14 mouse cellular contexts compared by ENCODE assay signal in genomic region chr2:174502831-174503460, GRCm38 (mm10). TPM values are rescaled to one million over a fixed set of nuclear protein-coding genes. Genes with fewer than 3 reads are reported as not detected.
DNase-seq lines count a peak whose midpoint lies in the region; ATAC-seq lines count a peak whose summit lies in the region.
"Had no signal": no experiment of that assay in that cellular context is flagged by ENCODE, and none has a peak within 500 bp of the region (broad histone marks: within the 10 kb centered on the region; RNA-seq: fewer than 3 reads in every experiment).

No protein-coding gene starts in this region.

- DNase-seq in heart, embryonic 10.5 days (ENCODE audit: low spot score), result no peak
- DNase-seq in kidney, postnatal 14 days, result peak; percentile 3
- no peak for DNase-seq in kidney, postnatal 25 days
- peak; percentile 39 for DNase-seq in Muller cell, postnatal 12 days (ENCODE audit: inconsistent ontology term)
- peak; percentile 4 to 8 for DNase-seq in heart, postnatal 10 days
- no peak for DNase-seq in spleen, postnatal 14 days (ENCODE audit: low spot score in 2 of 2)
- DNase-seq: cerebellum, adult 2 months; thymus, adult 2 months had no signal

- no peak; the same call in 1 of the 2 replicates for ATAC-seq in heart, embryonic 11.5 days (replicated peaks; ENCODE audit: insufficient number of reproducible peaks, low FRiP score, low TSS enrichment)
- ATAC-seq in erythroid progenitor cell, adult 5-6 weeks (replicated peaks; ENCODE audit: low FRiP score, poor library complexity, severe bottlenecking), result no peak

- H3K9me3 ChIP-seq in heart, embryonic 11.5 days (replicated peaks; ENCODE audit: control insufficient read depth, low read length), result no peaks in the 10 kb centered on the region
- 0 out of 2 replicates have a peak, but pooled peaks cover 5% of the 10 kb centered on the region for H3K9me3 ChIP-seq in heart, embryonic 10.5 days
- H3K9me3 ChIP-seq: embryonic facial prominence, embryonic 13.5 days; limb, embryonic 10.5 days; lung, embryonic 15.5 days had no signal

- H3K4me2 ChIP-seq in heart, embryonic 11.5 days, result peak overlapping the region; percentile 11
- H3K4me2 ChIP-seq: embryonic facial prominence, embryonic 13.5 days; lung, embryonic 15.5 days had no signal

- H3K4me3 ChIP-seq in heart, embryonic 11.5 days (ENCODE audit: low read depth, low read length), result no peak overlapping the region
- H3K4me3 ChIP-seq in heart, embryonic 10.5 days, result no peak overlapping the region
- H3K4me3 ChIP-seq: embryonic facial prominence, embryonic 13.5 days; limb, embryonic 10.5 days; lung, embryonic 15.5 days had no signal

- intact Hi-C loops in heart, postnatal 10 days (cut with DNase I), result no loop called here

- no peaks in the 10 kb centered on the region for H3K27me3 ChIP-seq in heart, embryonic 11.5 days (ENCODE audit: control insufficient read depth, insufficient read depth, low read length)
- no peaks in the 10 kb centered on the region for H3K27me3 ChIP-seq in heart, embryonic 10.5 days (ENCODE audit: insufficient read depth, poor library complexity, severe bottlenecking)
- H3K27me3 ChIP-seq: embryonic facial prominence, embryonic 13.5 days; lung, embryonic 15.5 days had no signal

- H3K9ac ChIP-seq in heart, embryonic 11.5 days (ENCODE audit: low read depth, low read length), result no peak overlapping the region
- H3K9ac ChIP-seq: embryonic facial prominence, embryonic 13.5 days; lung, embryonic 15.5 days had no signal

- no peaks in the 10 kb centered on the region for H3K36me3 ChIP-seq in heart, embryonic 11.5 days (ENCODE audit: control insufficient read depth, insufficient read depth, low read length)
- H3K36me3 ChIP-seq in heart, embryonic 10.5 days, result no peaks in the 10 kb centered on the region
- H3K36me3 ChIP-seq: embryonic facial prominence, embryonic 13.5 days; limb, embryonic 10.5 days; lung, embryonic 15.5 days had no signal

- 56% methylated on average over 25 of the region's 25 CpGs for WGBS in heart, embryonic 11.5 days (ENCODE audit: insufficient replicate concordance)
- 55% methylated on average over 25 of the region's 25 CpGs for WGBS in heart, embryonic 10.5 days

- H3K4me1 ChIP-seq in heart, embryonic 11.5 days (ENCODE audit: control insufficient read depth, insufficient read depth, low read length), result no peaks in the 10 kb centered on the region
- H3K4me1 ChIP-seq in heart, embryonic 10.5 days, result peaks cover 8% of the 10 kb centered on the region; the same call in 1 of the 2 replicates
- H3K4me1 ChIP-seq: embryonic facial prominence, embryonic 13.5 days had no signal

- H3K27ac ChIP-seq in heart, embryonic 11.5 days (ENCODE audit: low read depth, low read length), result no peak overlapping the region
- H3K27ac ChIP-seq in heart, embryonic 10.5 days, result no peak overlapping the region
- H3K27ac ChIP-seq: embryonic facial prominence, embryonic 13.5 days; limb, embryonic 10.5 days; lung, embryonic 15.5 days had no signal

RNA-seq across cellular contexts. Expression of gene Prelid3b, which starts 30.1 kb away (rescaled TPM):
- polyA plus RNA-seq in heart, embryonic 11.5 days (2014; fragmentation: Nextera tagmentation; extraction: Ambion mirVana), result 140 and 165 TPM in 2 replicates
- 161 and 170 TPM in 2 replicates for polyA plus RNA-seq in heart, embryonic 10.5 days (2016; fragmentation: Nextera tagmentation; extraction: Ambion mirVana)
- 10 to 100 TPM; 85.0 to 88.6 TPM for total RNA-seq in heart, postnatal 10 days (2021)
- total RNA-seq in erythroid progenitor cell, adult 5-6 weeks (2015; ENCODE audit: low replicate concordance), result 43.6 and 51.5 TPM in 2 replicates
- total RNA-seq in erythroid progenitor cell, adult 5-6 weeks (2017; ENCODE audit: low replicate concordance), result 86.8 and 131 TPM in 2 replicates

RNA-seq across cellular contexts. Expression of gene Atp5e, which starts 39.0 kb away (rescaled TPM):
- polyA plus RNA-seq in heart, embryonic 11.5 days (2014; fragmentation: Nextera tagmentation; extraction: Ambion mirVana), result 953 and 1,053 TPM in 2 replicates
- 675 and 791 TPM in 2 replicates for polyA plus RNA-seq in heart, embryonic 10.5 days (2016; fragmentation: Nextera tagmentation; extraction: Ambion mirVana)
- total RNA-seq in heart, postnatal 10 days (2021), result 1,000 to 10,000 TPM; 1,182 to 1,233 TPM
- total RNA-seq in erythroid progenitor cell, adult 5-6 weeks (2015; ENCODE audit: low replicate concordance), result 201 and 204 TPM in 2 replicates
- total RNA-seq in erythroid progenitor cell, adult 5-6 weeks (2017; ENCODE audit: low replicate concordance), result 130 and 183 TPM in 2 replicates

RNA-seq across cellular contexts. Expression of gene Tubb1, which starts 52.5 kb away (rescaled TPM):
- 11.0 and 14.6 TPM in 2 replicates for polyA plus RNA-seq in heart, embryonic 11.5 days (2014; fragmentation: Nextera tagmentation; extraction: Ambion mirVana)
- polyA plus RNA-seq in heart, embryonic 10.5 days (2016; fragmentation: Nextera tagmentation; extraction: Ambion mirVana), result 7.6 and 12.0 TPM in 2 replicates
- total RNA-seq in heart, postnatal 10 days (2021), result 1 to 10 TPM; 1.8 to 3.3 TPM
- 5.4 TPM in 1 of 2 replicates, not detected in the other for total RNA-seq in erythroid progenitor cell, adult 5-6 weeks (2015; ENCODE audit: low replicate concordance)
- 2.0 and 2.3 TPM in 2 replicates for total RNA-seq in erythroid progenitor cell, adult 5-6 weeks (2017; ENCODE audit: low replicate concordance)
- polyA plus RNA-seq: frontal cortex, adult 2 months had no signal

Comparison
In these comparisons a context has a peak if more than half of its experiments do, and no peak if none do; other contexts are left out.
1. DNase-seq: peak in kidney, postnatal 14 days (single experiment), Muller cell, postnatal 12 days (single experiment) and heart, postnatal 10 days (2 of 2); none in heart, embryonic 10.5 days (single experiment), kidney, postnatal 25 days (0 of 2) and spleen, postnatal 14 days (0 of 2).
2. RNA of gene Atp5e, which starts 39.0 kb away (total RNA-seq): 1,182 to 1,233 TPM in heart, postnatal 10 days; 130 to 204 TPM in erythroid progenitor cell, adult 5-6 weeks; every median in the first group is over 4 times any median in the second.